Mouse (Mus musculus): ENCODE data around the gene Bcdin3d.
"Not testable (repeated sequence)": the region's sequence is repeated elsewhere in the genome, so short reads cannot be mapped to it uniquely, and the experiment has no call there.

Bcdin3d gene

DNA sequence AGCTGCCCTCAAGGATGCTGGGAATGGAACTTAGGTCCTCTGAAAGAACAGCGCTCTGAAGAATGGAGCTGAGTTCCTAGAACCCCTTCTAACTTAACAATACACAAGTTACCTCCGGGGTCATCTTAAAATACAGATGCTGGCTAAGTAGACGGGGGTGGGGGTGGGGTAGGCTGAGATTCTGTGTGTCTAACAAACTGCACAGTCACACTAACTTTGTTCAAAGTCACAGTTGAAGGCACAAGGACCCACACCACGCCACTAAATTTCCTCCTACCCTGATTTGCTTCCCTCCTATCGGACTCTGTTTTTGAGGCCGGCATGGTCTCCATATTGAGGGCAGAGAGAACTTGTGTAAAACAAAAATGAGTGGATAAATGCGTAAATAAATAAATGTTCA, 1.6 kb downstream of the Bcdin3d start:
- no peak for DNase-seq (ENCODE audit: low spot score)

GRCm38 (mm10) chr15:99471677-99472063, 2.9 kb downstream of the Bcdin3d start:
- no peak for DNase-seq (ENCODE audit: low spot score)

DNA sequence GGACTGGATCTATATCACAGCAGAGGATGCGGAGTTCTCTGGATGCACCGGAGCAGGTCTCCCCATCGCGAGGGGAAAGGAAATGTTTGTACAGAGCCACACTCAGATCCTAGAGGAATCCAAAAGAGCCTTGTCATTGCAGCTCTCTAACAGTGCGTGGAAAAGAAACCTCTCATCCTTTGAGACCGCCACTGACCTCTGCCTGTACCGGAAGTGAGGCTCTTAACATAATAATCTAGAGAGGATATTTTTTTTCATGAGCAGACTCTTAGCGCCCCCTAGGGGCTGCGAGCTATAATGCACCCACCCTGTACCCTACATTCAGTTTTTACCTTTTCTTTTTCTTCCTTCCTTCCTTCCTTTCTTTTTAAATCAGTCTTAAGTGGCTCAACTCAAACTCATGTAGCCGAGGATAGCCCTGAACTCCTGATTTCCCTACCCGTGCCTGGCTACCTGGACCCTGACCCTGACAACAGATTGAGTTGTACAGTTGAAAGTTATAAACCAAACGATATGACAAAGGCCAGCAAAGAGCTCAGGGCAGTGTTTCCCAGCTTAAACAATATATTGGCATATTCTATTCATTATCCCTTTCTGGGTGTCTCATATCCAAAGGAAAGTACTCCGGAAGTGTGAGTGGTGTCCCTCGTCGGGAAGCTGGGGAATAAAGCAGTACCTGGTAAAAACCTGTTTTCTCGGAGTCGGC, 3.4 kb downstream of the Bcdin3d start:
- no peak for DNase-seq (ENCODE audit: low spot score)

GRCm38 (mm10) chr15:99470224-99470761, 4.2 kb downstream of the Bcdin3d start:
- no peak for DNase-seq (ENCODE audit: low spot score)

DNA sequence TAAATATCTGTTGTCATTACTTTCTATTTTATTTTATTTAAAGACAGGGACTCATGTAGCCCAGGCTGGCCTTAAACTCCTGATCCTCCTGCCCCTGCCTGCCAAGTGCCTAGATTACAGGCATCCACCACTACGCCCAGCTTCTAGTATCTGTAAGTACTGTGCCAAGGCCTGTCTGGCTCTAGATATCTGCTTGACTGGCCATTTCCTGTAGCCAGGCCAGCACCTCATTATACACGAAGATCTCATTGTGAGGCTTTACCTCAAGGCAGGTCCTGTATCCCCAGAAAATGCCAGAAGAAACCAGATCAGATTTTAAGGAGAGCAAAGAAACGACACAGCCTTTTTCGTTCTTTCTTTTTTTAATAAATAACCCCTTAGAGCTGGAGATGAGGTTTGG, 4.8 kb downstream of the Bcdin3d start:
- no peak for DNase-seq (ENCODE audit: low spot score)

DNA sequence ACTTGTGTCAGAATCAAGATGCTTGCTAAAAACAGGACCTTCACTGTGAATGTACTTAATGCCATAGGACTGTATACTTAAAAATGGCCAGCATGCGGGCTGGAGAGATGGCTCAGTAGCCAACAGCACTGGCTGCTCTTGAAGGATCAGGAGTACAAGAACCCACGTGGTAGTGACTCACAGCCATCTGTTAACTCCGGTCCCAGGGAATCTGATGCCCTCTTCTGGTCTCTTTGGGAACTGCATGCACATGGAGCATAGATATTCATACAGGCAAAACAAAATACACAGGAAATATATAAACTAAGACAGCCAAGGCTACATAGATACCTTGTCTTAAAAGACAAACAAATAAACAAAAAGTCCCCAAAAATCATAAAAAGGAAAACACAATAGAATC, 5.5 kb downstream of the Bcdin3d start:
- peak; percentile 70 for DNase-seq (ENCODE audit: low spot score)

DNA sequence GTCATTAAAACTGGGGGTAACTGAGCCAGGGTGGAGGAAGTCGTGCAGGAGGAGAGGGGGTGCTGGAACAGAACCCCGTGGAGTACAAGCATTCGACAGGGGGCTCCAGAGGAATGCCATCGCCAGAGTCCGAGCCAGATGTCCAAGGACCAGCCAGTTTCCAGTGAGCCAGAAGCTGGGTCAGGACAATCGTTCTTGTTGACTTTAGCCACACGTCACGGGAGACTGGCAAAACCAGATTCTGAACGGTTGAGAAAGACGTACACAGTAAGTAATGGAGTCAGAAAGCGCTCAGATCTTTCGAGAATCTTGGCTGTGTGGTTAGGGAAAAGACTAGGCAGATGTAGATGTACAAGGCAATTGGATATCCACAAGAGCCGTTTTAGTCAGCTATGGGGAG, 11.3 kb downstream of the Bcdin3d start:
- no peak for DNase-seq (ENCODE audit: low spot score)

GRCm38 (mm10) chr15:99457606-99458401, 16.7 kb downstream of the Bcdin3d start, which contains the start of gene Nckap5l:
Gene Nckap5l, minus strand, starts transcription at chr15:99457748.
- peak; percentile 87 for DNase-seq (ENCODE audit: low spot score)

DNA sequence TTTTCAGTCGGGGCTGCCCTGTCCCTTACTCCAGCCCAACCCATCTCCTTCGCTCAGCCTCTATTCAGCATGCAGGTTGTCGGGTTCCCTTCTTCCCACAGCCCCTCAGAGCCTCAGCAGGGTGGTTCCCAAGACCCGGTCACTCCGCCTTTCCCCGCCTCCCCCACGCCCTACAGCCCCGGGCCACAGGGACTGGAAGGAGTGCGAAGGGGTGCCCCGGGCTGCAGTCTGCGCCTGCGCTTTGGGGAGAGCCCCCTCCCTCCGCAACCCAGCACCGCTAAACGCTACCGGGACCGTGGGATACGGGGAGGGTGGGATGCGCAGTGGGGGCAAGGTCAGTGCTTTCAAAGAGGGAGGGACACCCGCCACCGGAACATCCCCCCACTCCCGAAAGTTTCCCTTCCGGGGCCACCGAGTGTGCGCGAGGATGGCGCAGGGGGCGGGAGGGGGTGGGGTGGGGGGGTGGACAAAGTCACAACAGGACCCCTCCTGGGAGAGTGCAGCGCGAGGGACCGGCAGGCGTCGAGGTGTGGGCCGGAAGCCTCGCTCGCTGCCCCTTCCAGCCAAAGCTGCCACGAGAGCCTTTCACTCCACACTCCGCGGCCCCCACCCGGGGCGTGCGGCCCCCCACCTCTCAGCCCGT, 17.4 kb downstream of the Bcdin3d start:
- DNase-seq (ENCODE audit: low spot score): no peak

DNA sequence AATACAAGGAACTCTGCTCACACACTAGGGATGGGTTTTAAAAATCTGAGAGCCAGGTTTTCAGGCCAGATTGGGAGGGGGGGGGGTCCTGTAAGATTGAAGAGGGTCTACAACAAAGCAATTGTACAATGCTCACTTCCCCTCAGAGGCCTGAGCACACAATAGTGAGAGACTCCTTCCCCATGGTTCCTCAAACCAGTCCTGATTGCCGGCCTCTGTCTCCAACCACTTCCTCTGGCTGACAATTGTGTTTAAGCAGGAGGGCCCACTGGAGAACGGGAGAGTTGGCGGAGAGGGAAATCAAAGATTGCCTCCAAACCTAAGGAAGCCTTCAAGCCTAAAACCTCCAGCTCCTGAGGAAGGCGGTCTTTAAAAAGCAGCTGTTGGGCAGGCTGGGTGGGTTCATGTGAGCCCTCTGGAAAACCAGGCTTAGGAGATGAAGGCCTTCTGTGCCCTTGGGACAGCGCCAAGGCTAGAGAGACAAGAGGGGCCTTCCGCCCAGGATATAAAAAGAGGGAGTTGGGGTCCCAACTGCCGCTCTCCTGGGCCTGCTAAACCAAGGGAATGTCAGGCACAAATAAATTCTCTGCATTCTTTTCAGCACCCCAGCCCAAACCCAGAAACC, 18.1 kb downstream of the Bcdin3d start:
- DNase-seq (ENCODE audit: low spot score): no peak

- no peak for DNase-seq (ENCODE audit: low spot score)
Observed at GRCm38 (mm10) chr15:99455415-99455814, 19.1 kb downstream of the Bcdin3d start.

GRCm38 (mm10) chr15:99454585-99455279, 19.8 kb downstream of the Bcdin3d start:
- DNase-seq (ENCODE audit: low spot score): no peak

- DNase-seq (ENCODE audit: low spot score): no peak
Observed at GRCm38 (mm10) chr15:99453153-99453900, 21.2 kb downstream of the Bcdin3d start.

DNA sequence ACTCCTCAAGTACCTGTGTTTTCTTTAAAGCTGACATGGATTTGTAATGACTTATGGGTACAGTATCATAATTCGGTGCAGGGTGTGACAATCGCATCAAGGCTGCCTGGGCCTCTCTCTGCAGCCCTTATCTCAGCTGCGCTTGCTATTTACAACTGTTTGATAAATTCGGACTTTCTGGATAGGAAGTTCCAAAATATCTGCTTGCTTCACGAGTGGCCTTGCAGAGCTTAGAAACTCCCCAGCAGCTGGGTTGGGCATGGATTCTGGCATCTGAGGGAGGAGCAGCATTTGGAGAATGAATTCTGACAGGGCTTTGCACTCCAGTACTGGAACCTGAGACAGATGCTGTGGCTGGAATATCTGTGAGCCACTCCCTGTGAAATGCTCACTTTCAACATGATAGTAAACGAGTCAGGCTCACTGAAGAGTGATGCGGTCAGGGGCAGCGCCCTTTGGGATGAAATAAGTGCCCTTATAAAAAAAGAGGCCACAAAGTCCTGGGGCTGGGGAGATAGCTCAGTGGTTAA, 24.7 kb downstream of the Bcdin3d start:
- no peak for DNase-seq (ENCODE audit: low spot score)

GRCm38 (mm10) chr15:99449131-99449750, 25.3 kb downstream of the Bcdin3d start:
- no peak for DNase-seq (ENCODE audit: low spot score)

DNA sequence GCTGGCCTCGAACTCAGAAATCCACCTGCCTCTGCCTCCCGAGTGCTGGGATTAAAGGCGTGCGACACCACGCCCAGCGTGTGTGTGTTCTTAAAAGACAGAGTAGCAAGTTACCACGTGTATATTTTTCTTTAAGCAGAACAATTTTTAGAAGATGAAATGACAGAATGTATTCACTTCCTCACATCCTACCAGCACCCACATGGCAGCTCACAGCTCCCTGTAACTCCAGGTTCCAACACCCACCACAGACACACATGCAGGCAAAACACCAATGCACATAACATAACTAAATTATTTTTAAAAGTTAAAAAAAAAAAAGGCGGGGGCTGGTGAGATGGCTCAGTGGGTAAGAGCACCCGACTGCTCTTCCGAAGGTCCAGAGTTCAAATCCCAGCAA, 28.4 kb downstream of the Bcdin3d start:
- DNase-seq (ENCODE audit: low spot score): not testable (repeated sequence)

- no peak for DNase-seq (ENCODE audit: low spot score)
Observed at GRCm38 (mm10) chr15:99445567-99445966, 29.0 kb downstream of the Bcdin3d start.

GRCm38 (mm10) chr15:99442358-99442757, 32.2 kb downstream of the Bcdin3d start:
- no peak for DNase-seq (ENCODE audit: low spot score)

DNA sequence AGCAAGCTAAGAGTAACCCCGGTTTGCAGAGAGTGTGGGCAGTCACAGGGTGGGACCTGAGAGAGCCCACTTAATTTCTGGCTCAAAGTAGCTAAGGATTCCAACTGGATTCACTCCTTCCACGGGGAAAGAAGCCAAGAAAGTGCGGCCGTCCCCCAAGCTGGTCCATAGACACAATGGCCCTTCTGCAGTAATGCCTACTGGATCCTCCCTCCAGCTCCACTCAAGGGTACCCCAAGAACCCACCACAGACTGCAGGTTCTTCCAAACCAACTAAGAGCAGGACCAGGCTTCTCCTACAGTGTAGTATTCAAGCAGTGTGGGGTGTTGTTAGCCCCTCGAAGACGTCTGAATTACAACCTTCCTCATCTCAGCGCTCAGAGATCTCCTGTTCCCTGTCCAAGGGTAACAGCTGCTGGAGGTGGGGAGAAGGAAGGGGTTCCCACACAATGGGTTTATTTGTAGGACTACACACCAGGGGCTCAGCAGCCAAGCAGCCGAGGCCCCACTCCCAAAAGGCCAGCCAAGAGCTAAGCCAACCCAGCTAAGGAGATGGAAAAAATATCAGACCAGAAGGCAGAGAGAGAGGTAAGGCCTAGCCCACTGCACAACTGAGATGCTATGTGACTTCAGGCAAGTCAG, 33.6 kb downstream of the Bcdin3d start:
- DNase-seq (ENCODE audit: low spot score): no peak
